Mouse (Mus musculus): ENCODE data around the gene Ptprm.

DNA sequence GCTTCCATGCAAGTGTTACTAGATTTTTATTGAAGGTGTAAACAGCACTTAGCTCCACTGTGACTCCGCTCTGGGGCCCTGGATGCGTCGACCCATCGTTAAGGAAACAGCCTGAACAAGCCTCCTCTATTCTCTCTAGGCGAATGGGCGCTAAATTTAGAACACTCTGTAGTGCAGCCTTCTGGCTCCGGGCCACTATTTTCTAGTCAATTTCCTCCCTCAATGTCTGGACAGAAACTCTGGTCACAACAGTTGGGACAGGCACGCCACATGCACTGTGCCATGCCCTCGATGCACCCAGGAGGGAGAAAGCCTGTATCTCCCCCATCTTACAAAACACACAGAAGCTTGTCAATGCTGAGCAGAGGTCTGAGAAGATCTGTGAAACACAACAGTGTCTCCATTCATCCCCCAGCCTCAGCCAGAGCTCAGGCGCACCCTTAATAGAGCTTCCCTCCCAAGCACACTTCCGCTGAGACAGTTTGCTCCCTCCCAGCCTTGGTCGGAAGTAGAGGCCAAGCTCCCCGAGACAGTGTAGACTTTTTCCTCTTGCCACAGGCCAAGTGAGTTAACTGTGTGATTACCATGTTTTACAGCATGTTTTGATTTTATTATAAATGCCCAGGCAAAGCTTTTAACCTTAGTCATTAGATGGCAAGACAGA, 220.7 kb downstream of the Ptprm start:
- no peak for TF ChIP-seq CTCF (IDR thresholded peaks at IDR 0.05)
- TF ChIP-seq EP300 (IDR thresholded peaks at IDR 0.05), result peak; percentile 58; the same call in 1 of the 2 replicates
